ENCODE assay signal across 8 mouse cellular contexts in genomic region chr7:98672241-98672955, GRCm38 (mm10). TPM values are rescaled to one million over a fixed set of nuclear protein-coding genes. Genes with fewer than 3 reads are reported as not detected.
DNase-seq lines count a peak whose midpoint lies in the region; ATAC-seq lines count a peak whose summit lies in the region.

No protein-coding gene starts in this region.

- 23% methylated on average over 11 of the region's 11 CpGs for WGBS in heart, embryonic 10.5 days

- peak overlapping the region; percentile 80 for H3K27ac ChIP-seq in heart, embryonic 10.5 days

- peak; percentile 49; the same call in 1 of the 2 replicates for ATAC-seq in megakaryocyte, adult 5-6 weeks (ENCODE audit: poor library complexity, severe bottlenecking)

- H3K27me3 ChIP-seq in heart, embryonic 10.5 days (ENCODE audit: insufficient read depth, poor library complexity, severe bottlenecking): no peaks in the 10 kb centered on the region

- DNase-seq in kidney, postnatal 10 days: peak; percentile 45
- DNase-seq in kidney, adult 11 months: no peak
- peak; percentile 70 for DNase-seq in embryo, embryonic 11 days
- peak; percentile 93 for DNase-seq in heart, embryonic 10.5 days (ENCODE audit: low spot score)
- DNase-seq in frontal cortex, postnatal 14 days (ENCODE audit: low spot score in 2 of 2): no peak
- no peak for DNase-seq in right cerebral cortex, postnatal 36 days (ENCODE audit: low spot score in 2 of 2)
- no peak for DNase-seq in adrenal gland, postnatal 10 days

- no peaks in the 10 kb centered on the region for H3K9me3 ChIP-seq in heart, embryonic 10.5 days

- 0 out of 2 replicates have a peak overlapping the region, but pooled peaks have one; percentile 2 for H3K4me3 ChIP-seq in heart, embryonic 10.5 days

- H3K36me3 ChIP-seq in heart, embryonic 10.5 days: no peaks in the 10 kb centered on the region

- H3K4me1 ChIP-seq in heart, embryonic 10.5 days: peaks cover 38% of the 10 kb centered on the region

RNA-seq across cellular contexts. Expression of gene Emsy, which starts 15.8 kb away (rescaled TPM):
- polyA plus RNA-seq in heart, embryonic 10.5 days (2016; fragmentation: Nextera tagmentation; extraction: Ambion mirVana): 29.1 and 34.1 TPM in 2 replicates
- 71.4 and 79.9 TPM in 2 replicates for total RNA-seq in megakaryocyte, adult 5-6 weeks (2015)
- 37.3 and 43.7 TPM in 2 replicates for total RNA-seq in megakaryocyte, adult 5-6 weeks (2017)
- 10 to 100 TPM; 29.0 to 31.1 TPM for total RNA-seq in adrenal gland, postnatal 10 days (2021)

RNA-seq across cellular contexts. Expression of gene Thap12, which starts 30.5 kb away (rescaled TPM):
- polyA plus RNA-seq in heart, embryonic 10.5 days (2016; fragmentation: Nextera tagmentation; extraction: Ambion mirVana): 39.5 and 40.6 TPM in 2 replicates
- 17.7 and 18.8 TPM in 2 replicates for total RNA-seq in megakaryocyte, adult 5-6 weeks (2015)
- total RNA-seq in megakaryocyte, adult 5-6 weeks (2017): 27.2 and 35.4 TPM in 2 replicates
- total RNA-seq in adrenal gland, postnatal 10 days (2021): 10 to 100 TPM; 61.3 to 62.6 TPM

Comparison
In these comparisons a context has a peak if more than half of its experiments do, and no peak if none do; other contexts are left out.
1. DNase-seq: peak in kidney, postnatal 10 days (single experiment), embryo, embryonic 11 days (single experiment) and heart, embryonic 10.5 days (single experiment); none in kidney, adult 11 months (single experiment), frontal cortex, postnatal 14 days (0 of 2), right cerebral cortex, postnatal 36 days (0 of 2) and adrenal gland, postnatal 10 days (single experiment).